Mouse (Mus musculus): ENCODE measurements around the gene Sh3glb1. TPM values are rescaled to one million over a fixed set of nuclear protein-coding genes. Genes with fewer than 3 reads are reported as not detected.
"Not testable (repeated sequence)": the region's sequence is repeated elsewhere in the genome, so short reads cannot be mapped to it uniquely, and the experiment has no call there.

The Sh3glb1 gene
- polyA plus RNA-seq (2014; fragmentation: Nextera tagmentation; extraction: Ambion mirVana) = 133 and 139 TPM in 2 replicates

- Histone ChIP-seq H3K27ac (ENCODE audit: low read depth, low read length) (peak within 1 kb of the TSS; percentile 100), H3K36me3 (ENCODE audit: control insufficient read depth, insufficient read depth, low read length) (no peaks in the 10 kb centered on the region), H3K4me3 (ENCODE audit: low read depth, low read length) (peak within 1 kb of the TSS; percentile 91), H3K9me3 (replicated peaks; ENCODE audit: control insufficient read depth, low read length) (no peaks in the 10 kb centered on the region), H3K4me1 (ENCODE audit: control insufficient read depth, insufficient read depth, low read length) (peaks cover 23% of the 10 kb centered on the region), H3K4me2 (peak within 1 kb of the TSS; percentile 85), H3K9ac (ENCODE audit: low read depth, low read length) (peak within 1 kb of the TSS; percentile 93), H3K27me3 (ENCODE audit: control insufficient read depth, insufficient read depth, low read length) (no peaks in the 10 kb centered on the region)
- under 1% methylated on average over 77 of the region's 98 CpGs for WGBS (ENCODE audit: insufficient replicate concordance)
- ATAC-seq (replicated peaks; ENCODE audit: insufficient number of reproducible peaks, low FRiP score, low TSS enrichment) = peak; percentile 90
Observed at GRCm38 (mm10) chr3:144719901-144720747, at the start of gene Sh3glb1. Gene Sh3glb1 (minus strand): TSS chr3:144720335.

GRCm38 (mm10) chr3:144765161-144765560, 45.0 kb upstream of the Sh3glb1 start:
- no peak for ATAC-seq (replicated peaks; ENCODE audit: insufficient number of reproducible peaks, low FRiP score, low TSS enrichment)
- Histone ChIP-seq H3K36me3 (ENCODE audit: control insufficient read depth, insufficient read depth, low read length) (no peaks in the 10 kb centered on the region), H3K27ac (ENCODE audit: low read depth, low read length) (no peak overlapping the region), H3K4me1 (ENCODE audit: control insufficient read depth, insufficient read depth, low read length) (peaks cover 6% of the 10 kb centered on the region; the same call in 1 of the 2 replicates), H3K9me3 (replicated peaks; ENCODE audit: control insufficient read depth, low read length) (no peaks in the 10 kb centered on the region), H3K4me3 (ENCODE audit: low read depth, low read length) (no peak overlapping the region), H3K9ac (ENCODE audit: low read depth, low read length) (no peak overlapping the region), H3K27me3 (ENCODE audit: control insufficient read depth, insufficient read depth, low read length) (no peaks in the 10 kb centered on the region), H3K4me2 (no peak overlapping the region)
- 83% methylated on average over 4 of the region's 4 CpGs for WGBS (ENCODE audit: insufficient replicate concordance)

- peak overlapping the region; percentile 45 for H3K4me2 ChIP-seq
- ATAC-seq (replicated peaks; ENCODE audit: insufficient number of reproducible peaks, low FRiP score, low TSS enrichment) = no peak
- 51% methylated on average over 6 of the region's 6 CpGs for WGBS (ENCODE audit: insufficient replicate concordance)
- no peak overlapping the region for H3K9ac ChIP-seq (ENCODE audit: low read depth, low read length)
- no peak overlapping the region for H3K4me3 ChIP-seq (ENCODE audit: low read depth, low read length)
- peaks cover 6% of the 10 kb centered on the region; the same call in 1 of the 2 replicates for H3K4me1 ChIP-seq (ENCODE audit: control insufficient read depth, insufficient read depth, low read length)
- peak overlapping the region; percentile 76; the same call in 1 of the 2 replicates for H3K27ac ChIP-seq (ENCODE audit: low read depth, low read length)
- no peaks in the 10 kb centered on the region for H3K36me3 ChIP-seq (ENCODE audit: control insufficient read depth, insufficient read depth, low read length)
- no peaks in the 10 kb centered on the region for H3K9me3 ChIP-seq (replicated peaks; ENCODE audit: control insufficient read depth, low read length)
- no peaks in the 10 kb centered on the region for H3K27me3 ChIP-seq (ENCODE audit: control insufficient read depth, insufficient read depth, low read length)
Observed at GRCm38 (mm10) chr3:144761454-144761853, 41.3 kb upstream of the Sh3glb1 start.

GRCm38 (mm10) chr3:144760592-144761309, 40.6 kb upstream of the Sh3glb1 start, which contains the start of gene Clca3a1:
Gene Clca3a1 (minus strand): TSS chr3:144760977.
- WGBS (ENCODE audit: insufficient replicate concordance) = 48% methylated on average over 9 of the region's 11 CpGs

GRCm38 (mm10) chr3:144759719-144760118, 39.6 kb upstream of the Sh3glb1 start:
- 74% methylated on average over 3 of the region's 3 CpGs for WGBS (ENCODE audit: insufficient replicate concordance)
- peak overlapping the region; percentile 20 for H3K4me2 ChIP-seq
- H3K9ac ChIP-seq (ENCODE audit: low read depth, low read length) = no peak overlapping the region
- no peak overlapping the region for H3K27ac ChIP-seq (ENCODE audit: low read depth, low read length)
- H3K9me3 ChIP-seq (replicated peaks; ENCODE audit: control insufficient read depth, low read length) = no peaks in the 10 kb centered on the region
- peaks cover 6% of the 10 kb centered on the region; the same call in 1 of the 2 replicates for H3K4me1 ChIP-seq (ENCODE audit: control insufficient read depth, insufficient read depth, low read length)
- no peaks in the 10 kb centered on the region for H3K27me3 ChIP-seq (ENCODE audit: control insufficient read depth, insufficient read depth, low read length)
- ATAC-seq (replicated peaks; ENCODE audit: insufficient number of reproducible peaks, low FRiP score, low TSS enrichment) = no peak
- no peaks in the 10 kb centered on the region for H3K36me3 ChIP-seq (ENCODE audit: control insufficient read depth, insufficient read depth, low read length)
- H3K4me3 ChIP-seq (ENCODE audit: low read depth, low read length) = 0 out of 2 replicates have a peak overlapping the region, but pooled peaks have one; percentile 2

More at GRCm38 (mm10) chr3:144760592-144761309, 40.6 kb upstream of the Sh3glb1 start, which contains the start of gene Clca3a1:
- Histone ChIP-seq H3K27ac (ENCODE audit: low read depth, low read length) (peak within 1 kb of the TSS; percentile 76), H3K9me3 (replicated peaks; ENCODE audit: control insufficient read depth, low read length) (no peaks in the 10 kb centered on the region), H3K4me1 (ENCODE audit: control insufficient read depth, insufficient read depth, low read length) (peaks cover 6% of the 10 kb centered on the region; the same call in 1 of the 2 replicates), H3K9ac (ENCODE audit: low read depth, low read length) (no peak within 1 kb of the TSS), H3K27me3 (ENCODE audit: control insufficient read depth, insufficient read depth, low read length) (no peaks in the 10 kb centered on the region), H3K4me2 (peak within 1 kb of the TSS; percentile 45), H3K36me3 (ENCODE audit: control insufficient read depth, insufficient read depth, low read length) (no peaks in the 10 kb centered on the region), H3K4me3 (ENCODE audit: low read depth, low read length) (0 out of 2 replicates have a peak within 1 kb of the TSS, but pooled peaks have one; percentile 10)
- ATAC-seq (replicated peaks; ENCODE audit: insufficient number of reproducible peaks, low FRiP score, low TSS enrichment) = peak; percentile 84

- ATAC-seq (replicated peaks; ENCODE audit: insufficient number of reproducible peaks, low FRiP score, low TSS enrichment); H3K4me3 ChIP-seq (ENCODE audit: low read depth, low read length); H3K4me2 ChIP-seq; H3K4me1 ChIP-seq (ENCODE audit: control insufficient read depth, insufficient read depth, low read length); H3K9ac ChIP-seq (ENCODE audit: low read depth, low read length); H3K36me3 ChIP-seq (ENCODE audit: control insufficient read depth, insufficient read depth, low read length); H3K9me3 ChIP-seq (replicated peaks; ENCODE audit: control insufficient read depth, low read length); H3K27ac ChIP-seq (ENCODE audit: low read depth, low read length); H3K27me3 ChIP-seq (ENCODE audit: control insufficient read depth, insufficient read depth, low read length): not testable (repeated sequence)
- 82% methylated on average over 8 of the region's 8 CpGs for WGBS (ENCODE audit: insufficient replicate concordance)
Observed at GRCm38 (mm10) chr3:144756103-144756502, 36.0 kb upstream of the Sh3glb1 start.

- WGBS (ENCODE audit: insufficient replicate concordance) = 2% methylated on average over 2 of the region's 2 CpGs
Observed at GRCm38 (mm10) chr3:144753120-144753519, 33.0 kb upstream of the Sh3glb1 start.

GRCm38 (mm10) chr3:144749062-144749963, 29.2 kb upstream of the Sh3glb1 start:
- not testable (repeated sequence) for H3K4me2 ChIP-seq; H3K9me3 ChIP-seq (replicated peaks; ENCODE audit: control insufficient read depth, low read length); H3K4me3 ChIP-seq (ENCODE audit: low read depth, low read length); ATAC-seq (replicated peaks; ENCODE audit: insufficient number of reproducible peaks, low FRiP score, low TSS enrichment); H3K9ac ChIP-seq (ENCODE audit: low read depth, low read length); H3K27ac ChIP-seq (ENCODE audit: low read depth, low read length); H3K36me3 ChIP-seq (ENCODE audit: control insufficient read depth, insufficient read depth, low read length); H3K27me3 ChIP-seq (ENCODE audit: control insufficient read depth, insufficient read depth, low read length); H3K4me1 ChIP-seq (ENCODE audit: control insufficient read depth, insufficient read depth, low read length)
- 46% methylated on average over 17 of the region's 21 CpGs for WGBS (ENCODE audit: insufficient replicate concordance)

More at GRCm38 (mm10) chr3:144753120-144753519, 33.0 kb upstream of the Sh3glb1 start:
- Histone ChIP-seq H3K4me2 (no peak overlapping the region), H3K4me1 (ENCODE audit: control insufficient read depth, insufficient read depth, low read length) (no peaks in the 10 kb centered on the region), H3K9me3 (replicated peaks; ENCODE audit: control insufficient read depth, low read length) (no peaks in the 10 kb centered on the region), H3K36me3 (ENCODE audit: control insufficient read depth, insufficient read depth, low read length) (no peaks in the 10 kb centered on the region), H3K27me3 (ENCODE audit: control insufficient read depth, insufficient read depth, low read length) (no peaks in the 10 kb centered on the region), H3K27ac (ENCODE audit: low read depth, low read length) (no peak overlapping the region), H3K4me3 (ENCODE audit: low read depth, low read length) (no peak overlapping the region), H3K9ac (ENCODE audit: low read depth, low read length) (no peak overlapping the region)
- ATAC-seq (replicated peaks; ENCODE audit: insufficient number of reproducible peaks, low FRiP score, low TSS enrichment) = no peak

All from heart, embryonic 11.5 days (tissue).